Mouse (Mus musculus): ENCODE data around the gene Ubtd2.

Gene Ubtd2

GRCm38 (mm10) chr11:32547391-32547947, 92.3 kb downstream of the Ubtd2 start:
- DNase-seq: no peak

- no peak for DNase-seq
Observed at GRCm38 (mm10) chr11:32548240-32548639, 93.1 kb downstream of the Ubtd2 start.

- DNase-seq: no peak
Observed at GRCm38 (mm10) chr11:32549236-32549635, 94.1 kb downstream of the Ubtd2 start.

- no peak for DNase-seq
Observed at GRCm38 (mm10) chr11:32550102-32550501, 94.9 kb downstream of the Ubtd2 start.

GRCm38 (mm10) chr11:32551056-32551455, 95.9 kb downstream of the Ubtd2 start:
- no peak for DNase-seq

GRCm38 (mm10) chr11:32551579-32552297, 96.6 kb downstream of the Ubtd2 start:
- DNase-seq: no peak

- peak; percentile 57 for DNase-seq
Observed at GRCm38 (mm10) chr11:32552401-32553090, 97.4 kb downstream of the Ubtd2 start.

GRCm38 (mm10) chr11:32553311-32554140, 98.4 kb downstream of the Ubtd2 start:
- no peak for DNase-seq

GRCm38 (mm10) chr11:32554141-32555091, 99.2 kb downstream of the Ubtd2 start:
- DNase-seq: no peak

GRCm38 (mm10) chr11:32555103-32555689, 100.0 kb downstream of the Ubtd2 start:
- no peak for DNase-seq

- DNase-seq: no peak
Observed at GRCm38 (mm10) chr11:32556333-32556990, 101.3 kb downstream of the Ubtd2 start.

GRCm38 (mm10) chr11:32558026-32558425, 102.9 kb downstream of the Ubtd2 start:
- no peak for DNase-seq

- peak; percentile 64 for DNase-seq
Observed at GRCm38 (mm10) chr11:32558677-32559076, 103.5 kb downstream of the Ubtd2 start.

GRCm38 (mm10) chr11:32560015-32560770, 105.0 kb downstream of the Ubtd2 start:
- DNase-seq: no peak

GRCm38 (mm10) chr11:32561465-32562355, 106.5 kb downstream of the Ubtd2 start:
- no peak for DNase-seq

- no peak for DNase-seq
Observed at GRCm38 (mm10) chr11:32562706-32563105, 107.5 kb downstream of the Ubtd2 start.

- no peak for DNase-seq
Observed at GRCm38 (mm10) chr11:32563660-32564059, 108.5 kb downstream of the Ubtd2 start.

- DNase-seq: no peak
Observed at GRCm38 (mm10) chr11:32564629-32565028, 109.5 kb downstream of the Ubtd2 start.

GRCm38 (mm10) chr11:32565088-32565487, 109.9 kb downstream of the Ubtd2 start:
- DNase-seq: peak; percentile 15

Measured in kidney, postnatal 10 days (tissue).